Mouse (Mus musculus) heart, embryonic 13.5 days (tissue): ENCODE measurements around the gene Epha10. TPM values are rescaled to one million over a fixed set of nuclear protein-coding genes. Genes with fewer than 3 reads are reported as not detected.
"Not testable (repeated sequence)": the region's sequence is repeated elsewhere in the genome, so short reads cannot be mapped to it uniquely, and the experiment has no call there.

ENCODE experiments used
- ATAC-seq: fragments of 200-750 bp; cut with Nextera tagmentation; 2 replicates; pipeline ENCODE4 v1.8.0; 2017; ENCODE audit warnings: moderate TSS enrichment; ENCODE audit not compliant: insufficient number of reproducible peaks, low FRiP score, low TSS enrichment; ENCODE audit errors: extremely low read depth
- H3K27ac ChIP-seq: fragments of 300-500 bp; sonication (generic); replicated peaks from 2 replicates; pipeline ENCODE4 v1.5.1; 2015; ENCODE audit warnings: moderate library complexity, mild to moderate bottlenecking, inconsistent platforms
- H3K27me3 ChIP-seq: fragments of 300-500 bp; sonication (generic); replicated peaks from 2 replicates; pipeline ENCODE4 v1.6.1; 2015; ENCODE audit warnings: mild to moderate bottlenecking, inconsistent platforms
- H3K36me3 ChIP-seq: fragments of 300-500 bp; sonication (generic); 2 replicates; pipeline ENCODE4 v1.6.1; 2015; ENCODE audit warnings: mild to moderate bottlenecking, inconsistent platforms
- H3K4me1 ChIP-seq: fragments of 300-500 bp; sonication (generic); 2 replicates; pipeline ENCODE4 v1.6.1; 2015; ENCODE audit warnings: inconsistent platforms
- H3K4me2 ChIP-seq: fragments of 300-500 bp; sonication (generic); 2 replicates; pipeline ENCODE4 v1.6.1; 2015; ENCODE audit warnings: inconsistent platforms, mild to moderate bottlenecking, moderate library complexity
- H3K4me3 ChIP-seq: fragments of 300-500 bp; sonication (generic); 2 replicates; pipeline ENCODE4 v1.5.1; 2015; ENCODE audit warnings: moderate library complexity, mild to moderate bottlenecking, inconsistent platforms
- H3K9ac ChIP-seq: fragments of 300-500 bp; sonication (generic); 2 replicates; pipeline ENCODE4 v1.6.1; 2015; ENCODE audit warnings: inconsistent platforms, mild to moderate bottlenecking, moderate library complexity
- H3K9me3 ChIP-seq: fragments of 300-500 bp; sonication (generic); 2 replicates; pipeline ENCODE4 v1.6.1; 2016; ENCODE audit warnings: inconsistent platforms
- WGBS: fragments of 180-500 bp; shearing (Covaris S2); methylation state at CpG from one replicate; pipeline ENCODE4 v1.1.7; 2015; ENCODE audit warnings: mixed read lengths; 5-methylcytosine and 5-hydroxymethylcytosine counted together
- polyA plus RNA-seq: library from polyadenylated mRNA; unstranded; fragments of >200 nt; fragmentation: Nextera tagmentation; extraction: Ambion mirVana; gene quantifications from 2 replicates; pipeline ENCODE4 v1.2.1, GENCODE M21; 2015

Gene Epha10
- polyA plus RNA-seq, 1 experiment from 2014 or later = 0.05 TPM

GRCm38 (mm10) chr4:124898428-124898827 is 17.7 kb downstream of the Epha10 start:
- H3K4me2 ChIP-seq = no peak overlapping the region
- H3K36me3 ChIP-seq = no peaks in the 10 kb centered on the region
- no peak for ATAC-seq
- no peaks in the 10 kb centered on the region for H3K9me3 ChIP-seq
- H3K27ac ChIP-seq = no peak overlapping the region
- 56% methylated on average over 10 of the region's 10 CpGs for WGBS
- H3K9ac ChIP-seq = no peak overlapping the region
- no peak overlapping the region for H3K4me3 ChIP-seq
- peaks cover 7% of the 10 kb centered on the region for H3K4me1 ChIP-seq
- peaks cover 86% of the 10 kb centered on the region for H3K27me3 ChIP-seq

- no peaks in the 10 kb centered on the region for H3K36me3 ChIP-seq
- H3K4me2 ChIP-seq = no peak overlapping the region
- H3K4me3 ChIP-seq = no peak overlapping the region
- H3K27me3 ChIP-seq = peaks cover 79% of the 10 kb centered on the region
- no peak for ATAC-seq
- no peaks in the 10 kb centered on the region for H3K9me3 ChIP-seq
- H3K4me1 ChIP-seq = peaks cover 3% of the 10 kb centered on the region
- no peak overlapping the region for H3K9ac ChIP-seq
- 44% methylated on average over 5 of the region's 5 CpGs for WGBS
- no peak overlapping the region for H3K27ac ChIP-seq
These were observed 19.2 kb downstream of the Epha10 start for GRCm38 (mm10) chr4:124899906-124900305.

GRCm38 (mm10) chr4:124905417-124905816 is 24.7 kb downstream of the Epha10 start:
- Histone ChIP-seq H3K27me3 (peaks cover 44% of the 10 kb centered on the region), H3K4me1 (peaks cover 9% of the 10 kb centered on the region), H3K9me3 (no peaks in the 10 kb centered on the region), H3K4me2 (no peak overlapping the region), H3K36me3 (no peaks in the 10 kb centered on the region), H3K4me3 (no peak overlapping the region), H3K27ac (no peak overlapping the region), H3K9ac (no peak overlapping the region)
- 64% methylated on average over 4 of the region's 4 CpGs for WGBS
- no peak for ATAC-seq

GRCm38 (mm10) chr4:124905971-124906822 is 25.5 kb downstream of the Epha10 start:
- H3K36me3 ChIP-seq = no peaks in the 10 kb centered on the region
- peak overlapping the region; percentile 65 for H3K4me2 ChIP-seq
- no peaks in the 10 kb centered on the region; the same call in 1 of the 2 replicates for H3K9me3 ChIP-seq
- peaks cover 9% of the 10 kb centered on the region for H3K4me1 ChIP-seq
- peak overlapping the region; percentile 61 for H3K9ac ChIP-seq
- 10% methylated on average over 21 of the region's 21 CpGs for WGBS
- H3K27me3 ChIP-seq = peaks cover 43% of the 10 kb centered on the region
- no peak overlapping the region for H3K27ac ChIP-seq
- peak; percentile 14; the same call in 1 of the 2 replicates for ATAC-seq
- peak overlapping the region; percentile 31 for H3K4me3 ChIP-seq

- no peak overlapping the region for H3K9ac ChIP-seq
- H3K9me3 ChIP-seq = no peaks in the 10 kb centered on the region
- H3K27ac ChIP-seq = no peak overlapping the region
- ATAC-seq = no peak
- no peak overlapping the region for H3K4me3 ChIP-seq
- no peaks in the 10 kb centered on the region for H3K27me3 ChIP-seq
- WGBS = 88% methylated on average over 5 of the region's 5 CpGs
- peaks cover 83% of the 10 kb centered on the region for H3K36me3 ChIP-seq
- no peak overlapping the region for H3K4me2 ChIP-seq
- H3K4me1 ChIP-seq = no peaks in the 10 kb centered on the region
These were observed 47.4 kb downstream of the Epha10 start for GRCm38 (mm10) chr4:124928102-124928501.

GRCm38 (mm10) chr4:124936613-124937471 is 56.1 kb downstream of the Epha10 start, which contains the start of gene 9930104L06Rik:
Gene 9930104L06Rik (plus strand): TSS chr4:124937048.
- H3K4me1 ChIP-seq = peaks cover 25% of the 10 kb centered on the region
- no peaks in the 10 kb centered on the region for H3K27me3 ChIP-seq
- peak within 1 kb of the TSS; percentile 89 for H3K9ac ChIP-seq
- peak within 1 kb of the TSS; percentile 85 for H3K4me2 ChIP-seq
- no peaks in the 10 kb centered on the region for H3K9me3 ChIP-seq
- under 1% methylated on average over 52 of the region's 52 CpGs for WGBS
- peak within 1 kb of the TSS; percentile 37 for H3K27ac ChIP-seq
- peaks cover 33% of the 10 kb centered on the region for H3K36me3 ChIP-seq
- peak within 1 kb of the TSS; percentile 78 for H3K4me3 ChIP-seq
- ATAC-seq = peak; percentile 98

- H3K9ac ChIP-seq, ATAC-seq, H3K27ac ChIP-seq, H3K9me3 ChIP-seq, H3K27me3 ChIP-seq: not testable (repeated sequence)
- Histone ChIP-seq H3K36me3 (peaks cover 44% of the 10 kb centered on the region), H3K4me2 (peak within 1 kb of the TSS; percentile 85; the same call in 1 of the 2 replicates), H3K4me3 (0 out of 2 replicates have a peak within 1 kb of the TSS, but pooled peaks have one; percentile 78), H3K4me1 (peaks cover 25% of the 10 kb centered on the region)
- WGBS = 91% methylated on average over 4 of the region's 4 CpGs
These were observed 58.5 kb downstream of the Epha10 start, which contains the start of gene Cdca8 for GRCm38 (mm10) chr4:124939211-124939610. Gene Cdca8 (minus strand): TSS chr4:124939311.

- Histone ChIP-seq H3K9me3 (no peaks in the 10 kb centered on the region), H3K36me3 (peaks cover 47% of the 10 kb centered on the region), H3K4me2 (no peak overlapping the region), H3K27ac (no peak overlapping the region), H3K9ac (no peak overlapping the region), H3K4me3 (no peak overlapping the region), H3K27me3 (no peaks in the 10 kb centered on the region), H3K4me1 (peaks cover 4% of the 10 kb centered on the region; the same call in 1 of the 2 replicates)
- WGBS = 9% methylated on average over 4 of the region's 4 CpGs
- no peak for ATAC-seq
These were observed 62.3 kb downstream of the Epha10 start for GRCm38 (mm10) chr4:124943022-124943421.

GRCm38 (mm10) chr4:124943781-124944180 is 63.1 kb downstream of the Epha10 start:
- Histone ChIP-seq H3K9me3 (no peaks in the 10 kb centered on the region), H3K4me3 (no peak overlapping the region), H3K36me3 (peaks cover 41% of the 10 kb centered on the region), H3K27ac (no peak overlapping the region), H3K4me1 (no peaks in the 10 kb centered on the region), H3K9ac (peak overlapping the region; percentile 19; the same call in 1 of the 2 replicates), H3K4me2 (no peak overlapping the region), H3K27me3 (no peaks in the 10 kb centered on the region)
- no peak for ATAC-seq
- 58% methylated on average over 5 of the region's 5 CpGs for WGBS

GRCm38 (mm10) chr4:124944961-124945360 is 64.3 kb downstream of the Epha10 start:
- Histone ChIP-seq H3K27me3 (no peaks in the 10 kb centered on the region), H3K4me1 (no peaks in the 10 kb centered on the region), H3K36me3 (peaks cover 30% of the 10 kb centered on the region), H3K4me3 (no peak overlapping the region), H3K27ac (no peak overlapping the region), H3K4me2 (no peak overlapping the region), H3K9ac (no peak overlapping the region), H3K9me3 (no peaks in the 10 kb centered on the region)
- no peak for ATAC-seq
- WGBS = 54% methylated on average over 2 of the region's 2 CpGs

- ATAC-seq = no peak
- Histone ChIP-seq H3K9me3 (no peaks in the 10 kb centered on the region), H3K9ac (no peak overlapping the region), H3K4me1 (no peaks in the 10 kb centered on the region), H3K4me3 (no peak overlapping the region), H3K27ac (no peak overlapping the region), H3K27me3 (peaks cover 4% of the 10 kb centered on the region; the same call in 1 of the 2 replicates), H3K4me2 (no peak overlapping the region), H3K36me3 (0 out of 2 replicates have a peak, but pooled peaks cover 2% of the 10 kb centered on the region)
- WGBS = 71% methylated on average over 3 of the region's 3 CpGs
These were observed 68.8 kb downstream of the Epha10 start for GRCm38 (mm10) chr4:124949488-124949887.
